Mouse (Mus musculus): ENCODE measurements around the gene Olfm1.

DNA sequence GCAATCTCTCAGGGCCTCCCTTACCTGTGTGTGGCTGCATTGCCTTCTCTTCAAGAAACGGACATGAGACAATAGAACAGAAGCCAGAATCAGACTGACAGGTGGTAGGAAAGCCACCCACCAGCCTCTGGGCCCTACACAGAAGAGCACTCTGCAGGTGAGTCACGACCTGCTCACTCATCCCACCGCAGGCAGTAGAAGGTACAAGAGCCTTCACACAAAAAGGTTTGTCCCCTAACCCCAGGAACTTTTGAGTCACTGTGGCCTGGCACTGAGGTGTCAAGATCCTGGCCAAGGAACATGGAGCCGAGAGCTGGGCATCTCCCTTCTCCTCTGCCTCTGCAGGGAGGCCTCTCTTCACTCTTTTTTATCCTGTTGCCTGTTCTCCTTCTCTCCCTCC lies 42.3 kb downstream of the Olfm1 start:
- TF ChIP-seq CTCF (IDR thresholded peaks at IDR 0.05; ENCODE audit: low read depth) (no peak), EP300 (IDR thresholded peaks at IDR 0.05; ENCODE audit: low read depth) (no peak)

Measured in heart, postnatal 0 days (tissue).